Mouse (Mus musculus): ENCODE measurements around the gene Ddx4.
A peak's percentile ranks its signal among the peaks of the same experiment; 100 is the strongest.
"Not testable (repeated sequence)": the region's sequence is repeated elsewhere in the genome, so short reads cannot be mapped to it uniquely, and the experiment has no call there.

Gene Ddx4

DNA sequence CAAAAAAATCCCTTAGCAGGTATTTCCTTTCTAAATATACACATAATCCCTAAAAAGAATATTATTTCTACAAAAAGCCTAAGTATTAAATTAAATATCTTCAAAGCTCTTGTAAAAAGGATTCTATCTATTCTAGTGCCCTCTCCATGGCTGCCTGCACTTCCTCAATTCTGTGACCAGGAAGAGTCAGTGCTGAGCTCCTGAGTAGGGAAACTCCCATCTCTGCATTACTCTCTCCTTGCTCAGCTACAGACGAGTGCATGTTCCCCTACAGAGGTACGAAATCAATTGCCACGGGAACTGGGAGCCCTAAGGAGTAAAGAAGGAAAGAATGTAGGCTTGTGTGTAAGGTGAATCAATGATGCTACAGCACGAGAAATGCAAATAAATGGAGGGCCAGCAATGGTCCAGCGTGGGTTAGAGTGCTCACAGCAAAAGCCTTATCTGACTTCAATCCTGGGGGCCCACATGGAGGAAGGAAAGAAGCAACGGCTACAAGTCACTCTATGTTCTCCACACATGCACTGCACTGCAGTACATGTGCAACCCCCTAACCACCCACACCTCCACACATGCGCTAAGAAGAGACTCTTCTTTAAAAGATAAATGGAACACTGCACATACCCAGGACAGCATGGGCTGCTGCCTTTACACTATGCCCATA is 17.0 kb downstream of the Ddx4 start:
- no peak for DNase-seq

DNA sequence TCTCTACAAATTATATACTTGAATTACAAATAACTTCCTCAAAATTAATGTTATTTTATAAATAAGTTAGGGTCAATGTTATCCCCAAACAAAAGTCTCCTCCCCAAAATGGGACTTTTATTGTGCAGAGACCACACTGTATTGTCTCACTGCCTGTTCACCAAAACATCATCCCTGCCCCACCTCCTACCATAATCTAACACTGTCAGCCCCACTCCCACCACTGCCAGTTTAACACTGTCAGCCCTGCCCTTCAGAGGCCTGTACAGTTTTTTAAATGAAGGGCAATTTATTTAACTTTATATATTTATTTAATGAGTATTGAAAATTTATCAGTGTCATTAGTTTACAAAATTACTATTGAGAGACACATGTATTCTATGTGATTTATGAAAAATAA is 26.7 kb downstream of the Ddx4 start:
- DNase-seq = no peak

DNA sequence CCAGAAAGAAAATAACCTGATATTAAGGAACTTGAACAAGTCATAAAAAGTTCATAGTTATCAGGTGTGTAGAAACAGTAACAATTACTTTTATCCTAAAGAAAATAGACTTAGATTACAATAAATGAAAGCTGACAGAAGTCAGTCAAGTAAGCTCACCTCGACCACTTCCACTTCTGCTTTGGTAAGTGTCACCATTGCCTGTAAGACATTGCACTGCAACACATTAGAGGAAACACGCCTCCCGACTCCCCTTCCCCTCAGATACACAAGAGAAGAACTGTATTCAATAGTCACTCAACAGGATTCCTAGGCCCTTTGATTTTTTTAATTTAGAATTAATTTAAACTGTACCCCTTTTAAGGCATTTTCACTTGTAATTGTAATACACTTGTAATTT is 27.7 kb downstream of the Ddx4 start:
- no peak for DNase-seq

DNA sequence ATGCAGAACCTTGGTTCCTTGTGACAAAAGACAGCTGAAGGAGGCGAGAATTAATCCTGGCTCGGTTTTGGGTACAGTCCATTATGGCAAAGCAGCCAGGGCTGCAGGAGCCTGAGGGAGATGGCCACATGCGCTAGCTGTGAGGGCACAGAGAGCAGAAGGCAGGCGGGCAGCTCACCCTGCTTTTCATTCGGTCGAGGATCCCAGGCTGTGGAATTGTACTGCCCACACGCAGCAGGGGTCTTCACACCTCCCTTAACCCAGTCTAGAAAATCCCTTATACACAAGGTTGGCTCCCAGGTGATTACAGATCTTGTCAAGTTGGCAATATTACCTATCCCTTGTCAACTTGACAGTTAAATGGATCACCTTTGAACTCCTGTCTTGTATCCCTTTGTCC is 28.6 kb downstream of the Ddx4 start:
- DNase-seq = no peak

DNA sequence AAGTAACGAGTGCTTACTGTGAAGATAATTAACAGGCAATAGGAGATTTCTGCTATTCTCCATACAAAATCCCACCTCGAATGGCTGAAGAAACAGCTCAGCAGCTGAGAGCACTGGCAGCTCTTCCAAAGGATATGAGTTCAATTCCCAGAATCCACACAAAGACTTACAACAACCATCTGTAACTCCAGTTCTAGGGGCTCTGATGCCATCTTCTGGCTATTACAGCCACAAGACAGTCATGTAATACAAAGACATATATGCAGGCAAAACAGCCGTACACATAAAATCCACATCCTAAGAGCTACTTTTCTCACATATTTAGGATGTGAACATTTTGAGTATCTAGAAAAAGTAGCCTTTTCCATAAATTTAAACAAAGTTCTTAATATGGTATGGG is 30.7 kb downstream of the Ddx4 start:
- DNase-seq = no peak

DNA sequence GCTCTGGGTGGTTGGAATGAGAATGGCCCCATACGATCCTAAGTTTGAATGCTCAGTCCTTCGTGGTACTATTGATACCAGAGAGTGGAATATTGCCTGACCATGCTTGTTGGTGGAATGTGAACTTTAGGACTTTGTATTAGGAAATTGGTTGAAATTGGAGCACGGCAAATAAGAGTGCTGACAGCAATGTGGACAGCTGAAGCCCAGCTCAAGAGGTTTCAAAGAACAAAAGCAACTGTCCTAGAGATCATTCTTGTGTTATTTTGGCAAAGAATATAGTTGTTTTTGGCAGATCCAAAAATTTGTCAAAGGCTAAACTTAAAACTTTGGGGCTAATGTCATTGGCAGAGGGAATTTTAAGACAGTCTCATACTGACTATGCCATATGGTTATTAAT is 43.7 kb downstream of the Ddx4 start:
- DNase-seq = no peak

DNA sequence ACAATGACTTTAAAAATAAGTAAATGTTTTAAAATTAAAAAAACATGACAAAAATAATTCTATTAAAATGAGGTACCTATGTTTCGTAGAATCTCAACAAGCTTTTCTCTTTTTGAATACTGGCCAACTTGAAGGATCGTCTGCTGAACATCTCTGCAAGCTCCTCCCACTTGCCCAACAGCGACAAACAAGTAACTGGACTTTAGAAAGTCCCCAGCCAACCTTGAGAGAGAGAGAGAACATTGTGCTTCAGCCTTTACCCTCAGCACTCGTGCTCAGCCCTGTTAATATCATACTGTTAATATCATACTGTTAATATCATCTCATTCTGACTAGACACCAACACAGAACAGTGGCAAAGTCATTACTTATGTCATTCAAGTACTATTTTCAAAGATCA is 47.9 kb downstream of the Ddx4 start:
- no peak for DNase-seq

DNA sequence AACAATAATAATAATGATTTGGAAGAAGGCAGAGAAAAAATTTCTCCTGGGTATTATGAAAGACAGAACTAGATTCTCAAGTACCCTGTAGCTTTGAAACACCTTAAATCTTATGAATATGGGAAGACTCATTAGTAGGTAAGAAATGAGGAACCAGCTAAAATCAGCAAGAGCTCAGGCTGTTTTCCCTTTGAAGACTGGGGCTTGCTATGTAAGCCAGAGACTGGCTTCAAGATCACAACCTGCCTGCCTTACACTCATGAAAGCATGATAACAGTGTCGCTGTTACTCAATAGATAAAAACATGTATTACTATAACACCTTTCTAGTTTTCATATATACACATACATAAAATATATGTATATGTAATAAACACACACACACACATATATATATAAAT is 48.4 kb downstream of the Ddx4 start:
- no peak for DNase-seq

DNA sequence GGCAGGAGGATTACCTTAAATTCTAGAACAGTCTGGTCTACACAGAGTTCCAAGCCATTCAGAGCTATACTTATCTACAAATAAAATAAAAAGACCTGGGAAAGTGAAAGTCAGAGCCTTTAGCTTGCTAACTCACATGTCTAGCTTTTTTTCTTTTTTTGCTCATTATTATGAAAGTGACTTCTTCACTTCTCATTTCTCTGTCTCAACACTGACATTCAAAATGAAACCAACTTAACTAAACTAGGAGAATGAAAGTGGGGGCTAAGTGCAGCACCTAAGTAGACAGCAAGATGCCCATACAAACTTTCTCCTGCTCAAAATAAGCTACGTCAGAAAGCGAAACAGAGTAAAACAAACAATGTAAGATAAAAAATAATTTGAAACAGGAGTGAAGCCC is 49.7 kb downstream of the Ddx4 start:
- no peak for DNase-seq

DNA sequence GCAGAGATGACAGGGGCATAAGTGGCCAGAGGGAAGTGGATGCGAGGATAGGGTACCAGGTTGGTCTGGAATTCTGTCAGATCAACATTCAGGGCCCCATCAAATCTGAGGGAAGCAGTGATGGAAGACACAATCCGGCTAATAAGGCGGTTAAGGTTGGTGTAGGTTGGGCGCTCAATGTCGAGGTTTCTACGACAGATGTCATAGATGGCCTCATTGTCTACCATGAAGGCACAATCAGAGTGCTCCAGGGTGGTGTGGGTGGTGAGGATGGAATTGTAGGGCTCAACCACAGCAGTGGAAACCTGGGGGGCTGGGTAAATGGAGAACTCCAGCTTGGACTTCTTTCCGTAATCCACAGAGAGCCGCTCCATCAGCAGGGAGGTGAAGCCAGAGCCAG is 58.0 kb downstream of the Ddx4 start, which contains the start of gene Il31ra:
Il31ra (minus strand) TSS at position 101 of the 400 bp plus-strand sequence.
- not testable (repeated sequence) for DNase-seq

DNA sequence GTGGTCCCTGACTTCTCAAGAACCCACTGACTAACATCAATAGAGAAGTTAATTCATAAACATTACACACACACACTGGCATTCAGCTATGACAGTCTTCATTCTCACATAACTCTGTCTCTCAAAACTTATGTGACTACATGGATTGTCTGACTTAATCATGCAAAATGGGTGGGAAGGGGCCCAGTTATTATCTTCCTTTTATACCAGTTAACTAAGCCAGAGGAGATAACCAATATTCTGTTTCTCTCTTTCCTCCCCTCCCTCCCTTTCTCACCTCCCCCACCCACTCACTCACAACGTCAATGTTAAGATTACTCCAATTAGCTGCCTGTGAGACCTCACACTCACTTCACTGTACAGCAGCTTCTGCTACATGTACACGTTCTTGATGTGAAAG is 62.0 kb downstream of the Ddx4 start:
- no peak for DNase-seq

DNA sequence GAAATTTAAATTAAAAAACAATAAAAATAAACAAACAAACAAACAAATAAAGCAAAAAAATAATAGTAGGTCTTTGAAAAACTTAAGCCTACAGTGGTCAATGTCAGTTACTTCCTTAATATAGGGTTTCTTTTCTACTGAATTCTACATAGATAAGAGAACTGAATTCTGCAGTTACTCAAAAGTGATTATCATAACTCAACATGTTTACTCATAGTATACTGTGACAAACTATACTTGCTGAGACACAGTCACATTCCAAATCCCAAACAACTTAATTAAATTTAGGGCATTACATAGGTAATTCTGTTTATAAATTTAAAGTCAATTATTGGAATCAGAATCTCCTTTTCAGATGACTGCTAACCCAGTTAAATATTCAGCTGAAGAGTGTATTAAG is 62.6 kb downstream of the Ddx4 start:
- no peak for DNase-seq

DNA sequence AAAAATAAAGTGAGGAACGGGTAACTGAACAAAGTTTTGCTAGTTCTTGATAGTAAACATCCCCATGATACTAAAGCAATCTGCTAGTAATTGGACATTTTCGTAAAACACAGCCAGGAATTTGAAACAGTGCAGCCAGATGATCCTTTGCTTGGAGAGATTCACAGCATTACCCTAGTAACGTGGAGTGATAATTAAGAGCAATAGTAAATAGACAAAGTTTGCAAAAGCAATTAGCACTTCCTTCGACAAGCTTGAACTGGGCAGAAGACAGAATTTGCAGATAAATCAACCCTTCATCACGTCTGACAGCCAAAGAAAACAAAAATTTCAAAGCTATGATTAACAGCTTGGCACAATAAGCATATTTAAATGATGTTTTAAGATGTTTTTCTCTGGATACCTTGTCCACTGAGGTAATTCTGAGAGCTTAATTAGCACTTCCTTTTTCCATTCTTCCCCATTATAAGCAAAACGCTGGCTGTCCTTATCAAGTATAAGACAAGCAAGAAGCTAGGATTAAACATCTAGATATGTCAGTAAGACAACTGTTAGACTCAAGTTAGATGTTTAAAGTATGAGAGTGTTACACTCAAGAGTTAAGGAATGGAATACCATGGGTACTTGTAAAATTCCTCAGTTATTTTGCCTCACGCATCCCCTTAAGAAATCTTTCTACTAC is 67.6 kb downstream of the Ddx4 start:
- DNase-seq = no peak

DNA sequence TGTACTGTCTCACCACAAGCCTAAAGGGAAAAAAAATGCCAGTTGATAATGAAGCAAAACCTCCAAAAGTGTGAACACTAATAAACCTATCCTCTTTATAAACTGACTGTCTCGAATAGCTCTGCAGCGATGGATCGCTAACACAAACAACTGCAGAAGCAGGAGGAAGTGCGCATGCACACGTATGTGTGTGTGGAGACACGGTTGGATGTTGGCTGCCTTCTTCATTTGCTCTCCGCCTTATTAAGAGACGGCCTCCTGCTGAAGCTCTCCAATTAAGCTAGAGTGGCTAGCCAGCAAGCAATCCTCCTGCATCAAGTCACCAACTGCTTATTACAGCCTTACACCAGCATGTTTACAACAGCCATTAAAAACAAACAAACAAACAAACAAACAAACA is 70.0 kb downstream of the Ddx4 start:
- DNase-seq = no peak

DNA sequence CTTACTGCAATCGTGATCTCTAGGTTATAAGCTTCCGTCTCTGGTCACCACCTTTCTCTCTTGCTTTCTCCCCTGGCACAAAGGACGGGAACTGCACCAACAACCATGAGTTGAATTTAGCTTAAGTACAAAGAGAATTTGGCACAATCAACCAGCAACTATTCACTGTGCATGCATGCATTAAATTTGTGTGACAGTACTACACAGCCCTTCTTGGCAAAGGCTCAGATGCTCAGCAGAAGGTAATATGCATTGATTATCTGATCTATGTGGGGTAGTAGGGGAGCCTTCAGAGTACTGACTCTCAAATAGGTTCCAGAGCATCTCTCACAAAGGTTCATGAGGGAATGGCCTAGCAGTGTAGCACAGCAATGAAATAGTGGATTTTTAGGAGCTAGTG is 70.5 kb downstream of the Ddx4 start:
- no peak for DNase-seq

DNA sequence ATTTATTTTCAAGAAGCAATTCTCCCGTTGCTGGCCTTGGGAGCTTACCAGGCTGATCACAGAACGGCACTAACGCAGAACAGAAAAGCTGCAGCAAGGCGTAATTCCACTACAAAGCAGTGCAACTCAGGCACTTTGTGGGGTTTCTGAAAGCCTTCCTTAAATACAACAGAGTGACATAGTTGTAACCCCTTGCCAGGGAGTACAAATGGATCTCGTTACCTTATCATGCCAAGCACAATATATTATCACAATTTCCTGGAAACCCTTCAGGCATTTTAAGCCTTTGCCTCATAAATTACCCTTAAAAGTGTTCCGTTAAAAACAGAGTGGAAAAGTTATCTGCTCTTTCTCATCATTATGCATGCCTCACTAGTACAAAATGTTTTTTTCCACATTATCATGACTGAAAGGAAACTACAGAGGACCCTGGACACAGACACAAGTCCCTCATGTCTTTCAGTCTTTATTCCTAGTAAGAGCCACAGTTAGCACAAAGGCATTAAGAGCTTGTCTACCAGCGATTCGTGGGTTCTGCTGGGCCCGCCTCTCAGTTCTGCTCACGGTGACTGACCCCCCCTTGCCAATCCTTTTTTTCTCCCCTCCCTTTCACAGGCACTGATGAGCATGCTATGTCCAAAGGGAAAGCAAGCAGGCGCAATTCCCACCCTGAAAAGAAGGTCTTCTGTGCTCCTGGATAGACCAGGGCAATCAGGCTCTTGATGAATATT is 71.5 kb downstream of the Ddx4 start:
- DNase-seq = no peak

DNA sequence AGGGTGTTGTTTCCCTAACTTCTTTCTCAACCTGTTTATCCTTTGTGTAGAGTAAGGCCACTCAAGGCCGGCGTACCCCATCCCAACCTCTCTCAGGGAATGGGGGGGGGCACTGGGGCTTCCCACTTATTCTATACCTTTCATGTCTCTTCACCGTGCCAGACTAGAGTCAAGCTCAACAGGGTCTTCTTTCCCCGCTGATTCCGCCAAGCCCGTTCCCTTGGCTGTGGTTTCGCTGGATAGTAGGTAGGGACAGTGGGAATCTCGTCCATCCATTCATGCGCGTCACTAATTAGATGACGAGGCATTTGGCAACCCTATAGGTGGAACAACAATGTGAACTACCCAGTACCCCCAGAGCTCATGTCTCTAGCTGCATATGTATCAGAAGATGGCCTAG is 74.2 kb downstream of the Ddx4 start:
- DNase-seq = peak; percentile 100

DNA sequence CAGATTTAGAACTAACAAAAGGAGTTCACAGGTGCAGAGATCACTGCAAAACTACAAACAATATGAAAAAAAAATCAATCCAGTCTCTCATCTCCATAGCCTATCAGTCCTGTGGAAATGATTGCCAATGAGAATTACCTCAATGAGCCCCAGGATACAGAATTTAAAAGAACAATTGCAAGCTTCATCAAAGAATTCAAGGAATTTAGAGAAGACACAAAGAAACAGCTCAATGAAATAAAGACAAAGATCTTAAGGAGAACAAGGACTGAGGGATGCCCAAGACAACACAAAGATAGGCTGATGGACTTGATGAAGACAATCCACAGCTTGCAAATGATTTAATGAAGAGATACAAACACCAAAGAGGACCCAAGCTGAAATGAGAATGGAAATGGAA is 78.5 kb downstream of the Ddx4 start:
- no peak for DNase-seq

DNA sequence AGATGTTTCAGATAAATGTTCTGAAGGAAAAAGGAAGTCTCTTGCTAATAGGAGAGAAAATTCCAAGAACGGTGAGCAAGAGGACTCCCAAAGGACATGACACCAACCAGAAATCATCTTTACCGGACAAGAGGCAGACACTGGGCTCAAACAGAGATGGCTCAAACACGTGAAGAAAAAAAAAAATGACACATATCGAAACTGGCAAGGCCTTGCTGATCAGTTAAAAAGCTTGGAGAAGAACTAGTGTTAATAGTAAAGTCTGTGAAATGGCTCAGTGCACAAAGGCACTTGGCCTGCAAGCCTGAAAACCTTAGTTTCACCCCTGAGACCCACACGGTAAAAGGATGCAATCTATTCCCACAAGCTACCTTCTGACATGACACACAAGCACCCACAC is 81.5 kb downstream of the Ddx4 start:
- DNase-seq = no peak

DNA sequence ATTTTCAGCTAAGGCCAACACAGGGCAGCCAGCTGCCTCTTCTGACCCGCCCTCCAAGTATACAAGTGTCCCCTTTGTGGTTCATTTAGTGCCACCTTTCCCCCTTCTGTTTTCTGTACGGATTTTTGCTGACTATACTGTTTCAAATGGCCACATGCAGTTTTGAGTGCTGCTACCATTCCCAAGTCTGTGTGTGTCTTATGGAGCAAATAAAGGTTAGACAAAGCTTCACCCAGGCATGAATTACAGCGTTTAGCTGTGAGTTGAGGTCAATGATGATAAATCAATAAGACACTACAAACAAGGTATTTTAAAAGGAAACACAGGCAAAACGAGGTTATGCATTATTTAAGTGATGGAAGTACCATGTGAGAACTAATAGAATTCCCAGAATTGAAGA is 82.7 kb downstream of the Ddx4 start:
- no peak for DNase-seq

DNA sequence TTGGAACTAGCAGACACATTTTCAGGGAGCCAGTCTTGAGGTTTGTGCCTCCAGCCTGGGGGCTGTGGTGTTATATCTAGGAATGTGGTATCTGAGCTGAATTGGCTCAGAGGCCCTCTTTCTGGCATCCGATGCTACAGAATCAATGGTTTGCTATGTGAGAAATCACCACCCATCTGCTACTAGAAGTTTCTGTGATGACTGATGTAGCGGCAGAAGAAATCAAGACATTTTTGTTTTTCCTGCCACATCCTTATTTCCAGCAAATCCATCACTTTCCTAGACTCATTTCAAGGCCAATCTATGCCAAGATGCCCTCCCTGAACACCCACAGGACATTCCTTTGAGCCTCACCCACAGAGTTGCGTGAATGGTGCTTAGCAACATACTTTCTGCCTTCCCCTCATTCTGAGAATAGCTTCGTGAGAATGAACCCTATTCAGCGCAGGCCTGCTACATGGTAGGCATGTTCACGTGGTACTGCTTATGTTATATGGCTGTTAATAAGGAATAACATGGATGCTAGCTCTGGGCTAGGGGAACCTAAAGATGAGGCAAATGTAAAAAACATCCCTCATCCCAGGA is 91.6 kb downstream of the Ddx4 start:
- DNase-seq = no peak

DNA sequence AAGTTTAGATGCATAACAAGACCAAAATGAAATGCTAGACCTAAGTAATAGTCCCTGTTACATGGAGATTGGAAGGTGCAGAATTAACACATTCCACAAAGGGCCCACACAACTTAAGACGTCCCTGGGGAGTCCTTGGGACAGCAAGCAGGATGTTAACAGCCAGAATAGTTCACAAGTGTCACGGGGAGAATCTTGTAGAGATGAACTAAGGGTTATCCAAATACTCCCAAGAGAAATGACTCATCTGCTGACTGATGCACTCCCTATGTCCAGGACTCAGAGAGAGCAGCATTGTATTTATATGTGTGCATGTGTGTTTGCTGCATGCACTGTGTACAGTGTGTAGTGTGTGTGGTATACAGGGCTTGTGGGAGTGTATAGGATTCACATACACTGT is 95.8 kb downstream of the Ddx4 start:
- no peak for DNase-seq

DNA sequence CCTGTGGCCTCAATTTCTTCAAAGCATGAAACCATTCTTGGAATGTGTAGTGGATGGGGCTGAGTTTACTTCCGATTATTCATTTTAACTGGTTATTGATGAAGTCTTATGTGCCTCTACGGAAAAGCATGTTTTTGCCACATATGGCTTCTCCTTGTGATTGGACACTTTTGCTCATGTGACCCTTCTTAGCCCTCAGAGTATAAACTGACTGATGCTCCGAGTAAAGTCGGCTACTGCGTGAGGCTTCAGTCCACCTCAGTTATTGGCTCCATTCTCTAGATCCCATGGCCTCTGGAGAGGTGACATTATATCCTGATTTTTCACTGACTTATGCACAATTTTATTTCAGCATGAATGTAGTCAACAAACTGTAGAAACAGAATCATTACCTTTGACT is 99.0 kb downstream of the Ddx4 start:
- no peak for DNase-seq

All from lung, postnatal 14 days (tissue).